Mouse (Mus musculus): ENCODE data around the gene Sp4. TPM values are rescaled to one million over a fixed set of nuclear protein-coding genes. Genes with fewer than 3 reads are reported as not detected.

The Sp4 gene
- polyA plus RNA-seq, 1 experiment from 2014 or later: 11.1 TPM

DNA sequence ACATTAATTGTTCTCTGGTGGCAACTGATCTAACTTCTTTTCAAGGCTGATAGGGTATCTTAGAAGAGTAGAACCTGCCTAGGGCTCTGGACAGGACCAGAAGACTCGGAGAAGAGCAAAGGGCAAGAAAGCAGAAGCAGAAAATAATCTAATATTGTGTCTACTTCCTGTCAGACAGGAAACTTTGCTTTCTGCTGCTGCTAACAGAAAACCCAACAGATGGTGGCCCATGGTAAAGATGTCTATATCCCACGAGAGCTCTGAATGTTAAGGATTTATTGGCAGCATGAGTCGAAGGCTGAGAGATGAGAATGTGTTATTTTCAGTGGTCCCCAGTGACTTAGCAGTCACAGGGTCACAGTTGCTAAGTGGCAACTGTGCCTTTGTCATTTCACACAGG, 80.1 kb downstream of the Sp4 start:
- ATAC-seq (ENCODE audit: insufficient number of reproducible peaks, insufficient read depth, low FRiP score, low read depth): no peak
- H3K4me3 ChIP-seq (ENCODE audit: low read depth, low read length): no peak overlapping the region
- H3K4me2 ChIP-seq (replicated peaks; ENCODE audit: low read depth, low read length): no peak overlapping the region
- H3K27me3 ChIP-seq (ENCODE audit: control insufficient read depth, insufficient read depth, low read length): no peaks in the 10 kb centered on the region
- no peaks in the 10 kb centered on the region for H3K36me3 ChIP-seq (ENCODE audit: control insufficient read depth, insufficient read depth, low read length)
- H3K4me1 ChIP-seq (ENCODE audit: control insufficient read depth, insufficient read depth, low read length): no peaks in the 10 kb centered on the region
- WGBS: 58% methylated on average over 3 of the region's 3 CpGs
- no peak overlapping the region for H3K27ac ChIP-seq (ENCODE audit: low read length)
- H3K9me3 ChIP-seq (ENCODE audit: control insufficient read depth, low read depth, low read length): no peaks in the 10 kb centered on the region
- no peak overlapping the region for H3K9ac ChIP-seq (replicated peaks; ENCODE audit: low read depth, low read length)

DNA sequence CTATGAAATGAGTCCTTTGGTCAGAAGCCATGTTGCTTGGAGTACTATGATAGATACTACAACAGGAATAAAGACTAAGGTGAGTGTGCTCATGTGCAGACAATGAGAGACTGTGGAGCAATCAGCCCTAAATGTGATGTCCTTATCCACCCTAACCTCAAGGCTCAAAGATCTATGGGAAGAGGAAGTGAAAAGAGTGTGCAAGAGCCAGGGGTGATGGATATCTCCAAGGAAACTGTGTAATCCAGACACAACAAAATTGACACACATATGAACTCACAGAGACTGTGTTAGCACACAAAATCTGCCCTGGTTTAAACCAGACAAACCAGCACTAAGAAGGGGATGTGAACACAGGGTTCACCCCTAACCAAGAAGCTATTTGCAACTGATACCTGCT, 81.2 kb downstream of the Sp4 start:
- Histone ChIP-seq H3K4me3 (ENCODE audit: low read depth, low read length) (no peak overlapping the region), H3K9me3 (ENCODE audit: control insufficient read depth, low read depth, low read length) (no peaks in the 10 kb centered on the region), H3K27me3 (ENCODE audit: control insufficient read depth, insufficient read depth, low read length) (no peaks in the 10 kb centered on the region), H3K4me1 (ENCODE audit: control insufficient read depth, insufficient read depth, low read length) (no peaks in the 10 kb centered on the region), H3K27ac (ENCODE audit: low read length) (no peak overlapping the region), H3K36me3 (ENCODE audit: control insufficient read depth, insufficient read depth, low read length) (no peaks in the 10 kb centered on the region), H3K9ac (replicated peaks; ENCODE audit: low read depth, low read length) (no peak overlapping the region), H3K4me2 (replicated peaks; ENCODE audit: low read depth, low read length) (no peak overlapping the region)
- no peak for ATAC-seq (ENCODE audit: insufficient number of reproducible peaks, insufficient read depth, low FRiP score, low read depth)

DNA sequence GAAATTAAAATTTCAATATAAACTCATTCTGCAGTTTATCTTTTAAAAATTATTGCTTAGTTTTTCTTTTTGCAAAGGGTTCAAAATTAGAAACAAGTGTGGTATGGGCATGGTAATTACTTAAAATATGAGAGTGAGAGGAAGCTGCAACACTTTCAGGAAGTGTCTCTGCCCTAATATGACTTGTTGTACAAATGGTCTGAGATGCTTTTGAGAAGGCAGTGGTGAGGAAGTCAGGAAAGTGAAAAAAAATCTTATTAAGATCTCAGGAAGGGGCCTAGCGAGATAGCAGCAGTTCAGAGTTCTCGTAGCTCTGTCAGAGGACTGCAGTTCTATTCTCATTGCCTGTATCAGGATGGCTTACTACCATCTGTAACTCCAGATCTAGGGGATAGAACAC, 89.1 kb downstream of the Sp4 start:
- H3K4me1 ChIP-seq (ENCODE audit: control insufficient read depth, insufficient read depth, low read length): no peaks in the 10 kb centered on the region
- no peaks in the 10 kb centered on the region for H3K36me3 ChIP-seq (ENCODE audit: control insufficient read depth, insufficient read depth, low read length)
- no peak overlapping the region for H3K27ac ChIP-seq (ENCODE audit: low read length)
- no peak for ATAC-seq (ENCODE audit: insufficient number of reproducible peaks, insufficient read depth, low FRiP score, low read depth)
- no peaks in the 10 kb centered on the region for H3K27me3 ChIP-seq (ENCODE audit: control insufficient read depth, insufficient read depth, low read length)
- no peak overlapping the region for H3K4me2 ChIP-seq (replicated peaks; ENCODE audit: low read depth, low read length)
- 86% methylated on average over 2 of the region's 2 CpGs for WGBS
- no peak overlapping the region for H3K4me3 ChIP-seq (ENCODE audit: low read depth, low read length)
- no peaks in the 10 kb centered on the region for H3K9me3 ChIP-seq (ENCODE audit: control insufficient read depth, low read depth, low read length)
- H3K9ac ChIP-seq (replicated peaks; ENCODE audit: low read depth, low read length): no peak overlapping the region

DNA sequence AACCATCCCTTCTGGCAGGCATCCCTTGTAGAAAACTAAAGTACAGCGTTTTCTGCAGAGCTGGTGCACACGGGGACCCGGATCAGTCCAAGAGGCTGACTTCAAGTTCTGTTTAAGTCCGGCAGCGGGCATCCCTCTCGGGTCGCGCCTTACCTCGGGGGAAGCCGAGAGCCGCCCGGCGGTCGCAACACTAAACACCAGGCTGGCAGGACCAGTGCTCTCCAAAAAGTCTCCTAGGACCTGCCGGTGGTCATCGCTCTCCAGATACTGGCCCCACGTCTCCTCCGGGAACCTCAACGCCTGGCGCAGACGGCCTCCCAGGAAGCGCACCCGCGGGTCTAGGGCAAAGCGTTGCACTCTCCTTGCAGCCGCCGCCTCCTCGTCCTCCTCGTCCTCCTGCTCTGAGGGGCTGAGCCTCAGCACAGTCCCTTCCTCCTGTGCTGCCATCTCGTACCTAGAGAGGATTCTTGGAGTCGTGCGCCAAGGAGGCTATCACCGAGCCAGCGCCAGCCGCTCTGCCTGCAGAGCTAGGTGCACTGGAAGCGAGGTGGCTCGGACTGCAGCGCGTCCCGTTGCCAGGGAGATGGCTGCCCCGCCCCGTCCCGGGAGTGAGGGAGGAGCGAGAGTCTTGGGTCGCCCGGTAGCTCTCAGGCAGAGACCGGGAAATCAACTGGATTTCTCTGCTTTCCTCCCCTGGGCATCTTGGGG, 102.7 kb downstream of the Sp4 start, which contains the start of gene Dnah11:
Gene Dnah11, minus strand, starts transcription at position 658 of the 708 bp plus-strand sequence.
- no peak within 1 kb of the TSS for H3K9ac ChIP-seq (replicated peaks; ENCODE audit: low read depth, low read length)
- no peaks in the 10 kb centered on the region for H3K36me3 ChIP-seq (ENCODE audit: control insufficient read depth, insufficient read depth, low read length)
- peak within 1 kb of the TSS; percentile 45 for H3K4me3 ChIP-seq (ENCODE audit: low read depth, low read length)
- no peaks in the 10 kb centered on the region for H3K9me3 ChIP-seq (ENCODE audit: control insufficient read depth, low read depth, low read length)
- peak within 1 kb of the TSS; percentile 95 for H3K4me2 ChIP-seq (replicated peaks; ENCODE audit: low read depth, low read length)
- under 1% methylated on average over 47 of the region's 47 CpGs for WGBS
- ATAC-seq (ENCODE audit: insufficient number of reproducible peaks, insufficient read depth, low FRiP score, low read depth): peak; percentile 97
- H3K27ac ChIP-seq (ENCODE audit: low read length): no peak within 1 kb of the TSS
- peaks cover 11% of the 10 kb centered on the region; the same call in 1 of the 2 replicates for H3K27me3 ChIP-seq (ENCODE audit: control insufficient read depth, insufficient read depth, low read length)
- H3K4me1 ChIP-seq (ENCODE audit: control insufficient read depth, insufficient read depth, low read length): 0 out of 2 replicates have a peak, but pooled peaks cover 4% of the 10 kb centered on the region

DNA sequence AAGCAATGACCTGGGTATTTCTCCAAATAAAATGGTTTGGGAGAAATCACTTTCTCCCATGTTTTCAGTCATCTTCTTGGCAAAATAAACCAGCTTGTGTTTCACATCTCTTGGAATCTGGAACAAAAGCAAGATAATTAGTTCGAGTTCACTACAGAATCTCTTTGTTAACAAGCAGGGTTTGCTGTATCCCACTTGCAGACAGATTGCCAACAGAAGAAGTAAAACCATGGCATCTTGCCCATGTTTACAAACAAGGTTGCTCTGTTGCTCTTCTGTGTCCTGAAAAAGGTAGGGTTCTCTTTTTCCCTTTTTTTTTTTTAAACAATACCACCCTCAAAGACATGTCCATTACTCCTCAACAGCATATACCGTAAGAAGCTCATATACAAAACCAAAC, 104.7 kb downstream of the Sp4 start:
- Histone ChIP-seq H3K4me1 (ENCODE audit: control insufficient read depth, insufficient read depth, low read length) (0 out of 2 replicates have a peak, but pooled peaks cover 4% of the 10 kb centered on the region), H3K9me3 (ENCODE audit: control insufficient read depth, low read depth, low read length) (no peaks in the 10 kb centered on the region), H3K27me3 (ENCODE audit: control insufficient read depth, insufficient read depth, low read length) (peaks cover 15% of the 10 kb centered on the region; the same call in 1 of the 2 replicates), H3K27ac (ENCODE audit: low read length) (no peak overlapping the region), H3K36me3 (ENCODE audit: control insufficient read depth, insufficient read depth, low read length) (no peaks in the 10 kb centered on the region), H3K4me3 (ENCODE audit: low read depth, low read length) (no peak overlapping the region), H3K4me2 (replicated peaks; ENCODE audit: low read depth, low read length) (no peak overlapping the region), H3K9ac (replicated peaks; ENCODE audit: low read depth, low read length) (no peak overlapping the region)
- no peak for ATAC-seq (ENCODE audit: insufficient number of reproducible peaks, insufficient read depth, low FRiP score, low read depth)
- WGBS: 60% methylated on average over 2 of the region's 2 CpGs

DNA sequence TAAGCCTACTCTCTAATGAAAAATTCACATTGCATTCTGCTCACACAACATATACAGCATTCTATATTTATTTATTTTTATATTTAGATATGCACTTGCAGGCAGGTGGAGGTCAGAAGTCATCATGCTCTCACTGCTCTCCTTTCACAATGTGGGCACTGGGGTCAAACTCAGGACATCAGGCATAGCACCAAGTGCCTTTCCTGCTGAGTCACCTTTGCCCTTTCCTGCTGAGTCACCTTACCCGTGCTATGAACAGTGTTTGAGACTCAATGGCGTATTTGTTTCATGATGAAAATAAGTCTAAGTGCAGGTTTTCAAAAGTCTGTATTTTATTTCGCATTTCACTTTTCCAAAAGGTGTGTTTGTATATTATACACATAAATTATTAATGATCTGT, 111.7 kb downstream of the Sp4 start:
- Histone ChIP-seq H3K9ac (replicated peaks; ENCODE audit: low read depth, low read length) (no peak overlapping the region), H3K9me3 (ENCODE audit: control insufficient read depth, low read depth, low read length) (no peaks in the 10 kb centered on the region), H3K4me3 (ENCODE audit: low read depth, low read length) (no peak overlapping the region), H3K4me1 (ENCODE audit: control insufficient read depth, insufficient read depth, low read length) (peaks cover 17% of the 10 kb centered on the region; the same call in 1 of the 2 replicates), H3K27ac (ENCODE audit: low read length) (no peak overlapping the region), H3K36me3 (ENCODE audit: control insufficient read depth, insufficient read depth, low read length) (no peaks in the 10 kb centered on the region), H3K27me3 (ENCODE audit: control insufficient read depth, insufficient read depth, low read length) (peaks cover 4% of the 10 kb centered on the region; the same call in 1 of the 2 replicates), H3K4me2 (replicated peaks; ENCODE audit: low read depth, low read length) (no peak overlapping the region)
- no peak for ATAC-seq (ENCODE audit: insufficient number of reproducible peaks, insufficient read depth, low FRiP score, low read depth)
- WGBS: 77% methylated on average over 3 of the region's 3 CpGs

DNA sequence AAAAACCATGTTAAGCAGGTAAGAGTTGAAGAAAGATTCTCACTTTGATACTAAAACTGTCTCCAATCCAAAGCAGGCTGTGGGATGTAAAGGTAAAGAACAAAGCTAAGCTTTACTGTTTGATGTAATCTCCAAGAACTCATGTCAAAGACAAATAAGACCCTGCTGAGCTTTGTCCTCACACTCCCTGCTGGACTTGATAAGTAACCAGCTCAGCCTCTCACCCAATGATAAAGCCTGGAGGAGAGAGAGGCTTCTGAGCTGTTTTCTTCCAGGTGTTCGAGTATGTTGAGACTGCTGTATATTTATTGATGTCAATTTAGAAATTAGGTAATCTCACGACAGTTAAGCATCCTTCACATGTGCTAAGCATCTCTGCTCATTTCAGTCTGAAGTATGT, 113.6 kb downstream of the Sp4 start:
- no peak overlapping the region for H3K4me3 ChIP-seq (ENCODE audit: low read depth, low read length)
- H3K9me3 ChIP-seq (ENCODE audit: control insufficient read depth, low read depth, low read length): no peaks in the 10 kb centered on the region
- no peak overlapping the region for H3K27ac ChIP-seq (ENCODE audit: low read length)
- no peak overlapping the region for H3K4me2 ChIP-seq (replicated peaks; ENCODE audit: low read depth, low read length)
- peaks cover 17% of the 10 kb centered on the region; the same call in 1 of the 2 replicates for H3K4me1 ChIP-seq (ENCODE audit: control insufficient read depth, insufficient read depth, low read length)
- ATAC-seq (ENCODE audit: insufficient number of reproducible peaks, insufficient read depth, low FRiP score, low read depth): peak; percentile 51; the same call in 1 of the 2 replicates
- H3K27me3 ChIP-seq (ENCODE audit: control insufficient read depth, insufficient read depth, low read length): no peaks in the 10 kb centered on the region
- WGBS: 33% methylated on average over 2 of the region's 2 CpGs
- H3K36me3 ChIP-seq (ENCODE audit: control insufficient read depth, insufficient read depth, low read length): no peaks in the 10 kb centered on the region
- H3K9ac ChIP-seq (replicated peaks; ENCODE audit: low read depth, low read length): no peak overlapping the region

DNA sequence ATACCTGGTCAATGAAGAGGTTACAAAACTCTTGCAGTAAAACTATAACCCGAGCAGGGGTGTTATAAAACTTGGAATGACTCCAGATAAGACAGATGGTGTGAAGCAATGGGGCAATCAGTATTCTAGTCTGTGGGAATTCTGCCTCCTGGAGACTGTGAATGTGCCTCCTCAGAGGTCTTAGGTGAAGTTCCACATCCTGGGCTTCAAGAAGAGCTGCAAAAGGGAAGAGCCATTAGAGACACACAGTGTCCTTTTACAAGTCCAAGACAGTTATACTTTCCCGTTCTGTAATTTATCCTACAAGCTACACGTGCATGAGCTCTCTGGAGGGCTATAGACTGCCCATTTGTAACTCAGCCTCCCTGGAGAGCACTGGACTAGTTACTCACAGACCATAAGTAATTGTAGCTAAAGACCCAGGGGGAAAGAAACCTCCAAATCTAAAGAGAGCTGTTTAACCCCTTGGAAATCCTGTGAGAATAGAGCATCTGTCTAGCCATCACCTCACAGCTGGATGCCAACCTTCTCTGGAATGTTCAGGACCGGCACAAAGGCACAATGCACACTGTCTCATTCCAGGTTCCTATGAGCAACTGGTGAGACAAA, 114.3 kb downstream of the Sp4 start:
- 15% methylated on average over 4 of the region's 4 CpGs for WGBS
- no peak overlapping the region for H3K4me2 ChIP-seq (replicated peaks; ENCODE audit: low read depth, low read length)
- H3K4me1 ChIP-seq (ENCODE audit: control insufficient read depth, insufficient read depth, low read length): peaks cover 17% of the 10 kb centered on the region; the same call in 1 of the 2 replicates
- H3K27ac ChIP-seq (ENCODE audit: low read length): no peak overlapping the region
- H3K36me3 ChIP-seq (ENCODE audit: control insufficient read depth, insufficient read depth, low read length): no peaks in the 10 kb centered on the region
- no peaks in the 10 kb centered on the region for H3K27me3 ChIP-seq (ENCODE audit: control insufficient read depth, insufficient read depth, low read length)
- no peak for ATAC-seq (ENCODE audit: insufficient number of reproducible peaks, insufficient read depth, low FRiP score, low read depth)
- H3K4me3 ChIP-seq (ENCODE audit: low read depth, low read length): no peak overlapping the region
- H3K9me3 ChIP-seq (ENCODE audit: control insufficient read depth, low read depth, low read length): no peaks in the 10 kb centered on the region
- H3K9ac ChIP-seq (replicated peaks; ENCODE audit: low read depth, low read length): no peak overlapping the region

Data from stomach, embryonic 14.5 days (tissue).